Mouse (Mus musculus): ENCODE measurements around the gene Fam69a. TPM values are rescaled to one million over a fixed set of nuclear protein-coding genes. Genes with fewer than 3 reads are reported as not detected.

Gene Fam69a
- total RNA-seq, 2 experiments from 2014 or later, result 11.7 to 12.5 TPM

Other genes with a start within 250 kb of the Fam69a start
- gene Ube2d2b, start 157.0 kb downstream of the Fam69a start, total RNA-seq (2021), result not detected
- gene Evi5, start 112.0 kb downstream of the Fam69a start, total RNA-seq (2021), result 10 to 100 TPM; 18.4 to 18.9 TPM
- gene Rpl5, start 86.6 kb downstream of the Fam69a start, total RNA-seq (2021), result 10 to 100 TPM; 28.2 to 32.2 TPM
- 1 to 10 TPM; 7.8 to 8.6 TPM for gene Mtf2, start 78.6 kb upstream of the Fam69a start, total RNA-seq (2021)
- gene Tmed5, start 145.5 kb upstream of the Fam69a start, total RNA-seq (2021), result 10 to 100 TPM; 32.0 to 35.7 TPM
- under 1 TPM; 0.20 to 0.59 TPM for gene Ccdc18, start 145.8 kb upstream of the Fam69a start, total RNA-seq (2021)